Mouse (Mus musculus): ENCODE results near the gene Cog1.

DNA sequence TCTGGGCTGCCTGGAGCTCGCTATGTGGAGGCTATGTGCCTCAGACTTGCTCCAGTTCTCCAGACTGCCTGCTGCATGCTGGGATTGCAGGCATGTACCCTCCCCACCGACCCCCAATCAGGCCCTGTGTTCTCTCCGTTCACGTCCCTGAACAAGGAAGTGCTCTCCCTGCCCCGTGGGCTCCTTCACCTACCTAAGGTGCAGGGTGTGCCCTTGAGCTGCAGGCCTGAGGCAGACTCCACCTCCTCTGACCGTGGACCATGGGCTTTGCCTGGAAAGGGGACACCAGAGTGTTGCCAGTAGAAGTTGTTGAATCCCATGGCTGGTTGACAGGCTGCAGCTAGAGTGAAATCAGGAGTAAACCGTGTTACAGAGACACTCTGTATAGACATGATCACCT is 50.7 kb downstream of the Cog1 start:
- TF ChIP-seq CTCF (IDR thresholded peaks at IDR 0.05; ENCODE audit: low read depth) (no peak), EP300 (IDR thresholded peaks at IDR 0.05; ENCODE audit: low read depth) (no peak)

Measured in heart, postnatal 0 days (tissue).